Mouse (Mus musculus) left cerebral cortex, adult 11 months (tissue): Measurements from ENCODE around the gene Bnip1.

ENCODE experiments used
- DNase-seq: peaks from one replicate; pipeline ENCODE4 v3.0.0; 2022; ENCODE audit warnings: low spot score

Gene Bnip1

DNA sequence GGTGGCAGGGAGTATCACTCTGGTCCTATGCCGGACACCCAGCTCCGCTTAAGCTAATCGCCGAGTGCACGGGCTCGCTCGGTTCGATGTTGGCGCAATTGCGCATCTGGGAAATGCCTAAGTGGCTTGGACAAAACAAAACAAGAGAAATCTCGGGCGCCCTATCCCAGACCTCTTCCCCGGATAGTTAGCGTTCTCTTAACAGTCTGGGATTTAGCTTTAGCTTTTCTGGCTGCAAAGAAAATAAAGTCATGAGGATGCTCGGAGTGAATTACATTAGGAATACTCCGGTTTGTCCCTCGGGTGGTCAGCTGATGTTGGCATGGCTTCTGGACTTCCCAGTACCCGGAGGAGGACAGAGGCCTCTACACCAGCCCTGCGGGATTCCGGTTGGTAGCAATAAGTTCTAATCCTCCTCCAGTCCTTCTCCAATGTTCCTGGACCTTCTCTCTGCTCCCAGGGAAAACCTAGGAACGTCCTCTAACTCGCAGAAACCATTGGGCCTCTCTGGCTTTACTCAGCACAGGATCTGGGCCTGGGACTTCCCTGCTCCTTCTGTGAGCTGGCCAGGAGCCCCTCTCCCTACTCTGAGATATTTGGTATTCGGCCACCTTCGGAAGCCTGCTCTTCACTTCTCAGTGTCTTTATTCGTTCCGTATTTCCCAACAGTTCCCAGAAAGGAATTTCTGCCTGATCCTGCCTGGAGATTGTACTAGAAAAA, 59.0 kb downstream of the Bnip1 start:
- no peak for DNase-seq

DNA sequence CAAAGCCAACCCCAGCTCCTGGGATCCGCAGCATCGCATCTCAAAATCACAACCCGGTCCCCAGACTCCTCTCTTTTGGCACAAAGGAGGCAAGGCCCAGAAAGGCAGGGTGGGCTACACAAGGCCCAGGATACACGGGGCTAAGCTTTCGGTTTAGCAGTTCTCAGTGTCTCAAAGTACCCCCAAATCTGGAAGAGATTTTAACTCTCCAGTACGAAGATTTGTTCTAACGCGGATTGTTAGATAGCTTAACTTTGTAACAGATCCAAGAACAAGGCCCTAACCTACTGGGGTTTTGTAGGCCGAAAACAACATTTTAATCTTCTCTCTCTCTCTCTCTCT, 59.5 kb downstream of the Bnip1 start:
- DNase-seq: no peak

DNA sequence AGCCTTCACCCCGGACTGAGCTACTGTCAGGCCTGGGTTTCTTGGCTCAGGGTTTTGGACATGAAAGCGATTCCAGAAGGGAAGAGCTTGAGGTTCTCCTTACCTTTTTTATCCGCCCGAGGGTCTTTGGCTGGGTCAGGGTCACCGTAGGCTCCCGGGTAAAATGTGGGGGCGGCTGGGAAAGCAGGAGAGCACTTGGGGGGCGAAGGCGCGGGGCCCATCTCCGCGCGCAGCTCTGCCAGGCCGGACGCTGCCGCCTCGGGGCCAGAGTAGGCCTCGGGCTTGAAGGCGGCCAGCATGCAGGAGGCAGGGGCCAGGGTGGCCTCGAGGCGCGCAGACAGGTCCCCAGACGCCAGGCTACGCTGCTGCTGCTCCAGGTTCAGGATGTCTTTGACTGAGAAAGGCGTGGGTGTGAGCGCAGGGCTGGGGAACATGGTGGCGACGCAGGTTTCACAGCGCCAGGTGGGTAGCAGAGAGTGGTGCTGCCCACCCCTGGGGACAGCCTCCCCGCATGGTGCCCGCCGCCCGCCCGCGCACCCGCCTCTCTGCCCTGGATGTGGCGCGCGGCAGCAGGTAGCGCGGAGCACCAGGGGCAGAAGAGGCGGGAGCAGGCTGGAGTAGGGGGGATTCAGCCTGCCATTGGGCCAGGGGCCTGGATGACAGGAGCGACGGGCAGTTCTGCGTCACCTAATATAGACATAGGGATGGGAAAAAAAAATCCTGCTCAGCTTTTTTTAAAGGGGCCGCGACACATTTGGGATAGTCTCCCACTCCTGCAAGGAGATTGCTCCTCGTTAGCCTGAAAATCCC, 60.3 kb downstream of the Bnip1 start:
- no peak for DNase-seq

DNA sequence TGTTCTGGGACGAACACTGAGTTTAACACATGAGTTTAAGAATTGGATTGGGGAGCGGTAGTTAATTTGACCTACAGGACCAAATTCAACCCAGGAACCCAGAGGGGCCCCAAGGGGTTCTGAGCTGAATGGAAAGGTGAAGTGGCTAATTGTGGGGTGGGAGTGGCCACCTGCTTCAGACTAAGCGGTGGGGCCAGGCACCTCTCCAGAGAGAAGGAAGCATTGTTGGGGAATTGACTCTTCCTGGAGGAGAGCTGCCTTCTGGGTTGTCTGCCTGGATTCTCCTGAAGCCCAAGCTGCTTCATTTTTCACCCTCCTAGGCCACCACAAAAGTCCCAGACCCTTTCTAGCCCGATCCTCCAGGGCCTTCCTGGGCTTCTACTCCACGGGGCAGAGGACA, 61.1 kb downstream of the Bnip1 start:
- no peak for DNase-seq
